Mouse (Mus musculus) embryo, embryonic 9.5 days (tissue): ENCODE measurements at regions not wholly inside any gene's neighbourhood (a gene's known extent, or its start where the extent isn't known, plus 50 kb on each side); places are given as distances from the start of the nearest gene placed in this dataset.
"Not testable (repeated sequence)": the region's sequence is repeated elsewhere in the genome, so short reads cannot be mapped to it uniquely, and the experiment has no call there.

Experiments
- DNase-seq: peaks from one replicate; pipeline ENCODE4 v3.0.0-alpha.2; 2017; ENCODE audit errors: extremely low spot score

- no peak for DNase-seq
These were observed 611.2 kb downstream of the 5730507C01Rik start for GRCm38 (mm10) chr12:19125541-19125940.

GRCm38 (mm10) chr12:19175631-19176030 lies 661.3 kb downstream of the 5730507C01Rik start:
- DNase-seq, result no peak

GRCm38 (mm10) chr12:19192396-19192795 lies 678.1 kb downstream of the 5730507C01Rik start:
- DNase-seq, result no peak

- not testable (repeated sequence) for DNase-seq
These were observed 678.7 kb downstream of the 5730507C01Rik start for GRCm38 (mm10) chr12:19193041-19193440.

DNA sequence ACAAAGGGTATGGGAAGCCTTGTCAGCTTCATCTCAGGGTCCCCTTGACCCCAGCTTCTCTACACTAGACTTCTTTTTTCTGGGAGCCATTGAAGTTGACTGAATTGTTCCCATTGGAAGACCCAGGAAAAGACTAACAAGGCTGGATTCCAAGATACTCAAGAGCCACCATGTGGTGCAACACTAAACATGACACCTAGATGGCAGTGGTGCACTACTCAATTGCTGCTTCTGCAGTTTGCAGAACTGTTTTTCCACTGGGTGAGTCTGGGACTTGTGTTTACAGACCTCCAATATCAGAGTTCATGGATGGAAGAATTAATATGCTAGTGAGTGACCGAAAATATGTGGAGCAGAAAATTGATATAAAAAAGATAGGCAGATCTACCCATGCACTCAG lies 709.7 kb downstream of the 5730507C01Rik start:
- DNase-seq, result not testable (repeated sequence)

- DNase-seq, result not testable (repeated sequence)
These were observed 707.6 kb upstream of the Gm21863 start for GRCm38 (mm10) chr12:19246731-19247130.

DNA sequence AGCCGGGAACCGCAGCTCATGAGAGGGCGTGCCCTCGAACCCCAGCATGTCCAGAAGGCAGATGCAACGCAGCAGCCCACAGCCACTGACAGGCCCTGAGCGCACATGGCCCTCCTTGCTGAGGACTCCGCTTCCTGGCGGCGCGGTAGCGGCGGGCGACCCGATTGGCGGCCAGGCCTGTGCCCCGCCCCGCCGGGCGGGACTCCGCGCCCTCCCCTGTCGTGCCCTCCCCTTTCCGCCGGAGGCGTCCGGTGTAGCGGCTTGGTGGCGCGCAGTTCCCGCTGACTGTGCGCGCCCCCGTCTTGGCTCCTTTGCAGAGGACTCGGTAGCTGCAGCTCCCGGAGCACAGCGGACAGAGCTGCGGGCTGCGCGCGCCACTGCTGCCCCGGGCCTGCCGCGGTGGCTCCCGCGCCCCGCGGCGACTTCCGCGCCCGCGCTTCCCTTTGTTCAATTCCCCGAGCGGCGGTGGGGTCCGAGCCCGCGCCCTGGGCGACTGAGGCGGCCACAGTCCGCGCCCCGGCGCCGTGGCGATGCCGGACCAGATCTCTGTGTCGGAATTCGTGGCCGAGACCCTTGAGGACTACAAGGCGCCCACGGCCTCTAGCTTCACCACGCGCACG lies 665.9 kb upstream of the Gm21863 start:
- DNase-seq, result peak; percentile 61

- peak; percentile 1 for DNase-seq
These were observed 665.3 kb upstream of the Gm21863 start for GRCm38 (mm10) chr12:19289038-19289437.

DNA sequence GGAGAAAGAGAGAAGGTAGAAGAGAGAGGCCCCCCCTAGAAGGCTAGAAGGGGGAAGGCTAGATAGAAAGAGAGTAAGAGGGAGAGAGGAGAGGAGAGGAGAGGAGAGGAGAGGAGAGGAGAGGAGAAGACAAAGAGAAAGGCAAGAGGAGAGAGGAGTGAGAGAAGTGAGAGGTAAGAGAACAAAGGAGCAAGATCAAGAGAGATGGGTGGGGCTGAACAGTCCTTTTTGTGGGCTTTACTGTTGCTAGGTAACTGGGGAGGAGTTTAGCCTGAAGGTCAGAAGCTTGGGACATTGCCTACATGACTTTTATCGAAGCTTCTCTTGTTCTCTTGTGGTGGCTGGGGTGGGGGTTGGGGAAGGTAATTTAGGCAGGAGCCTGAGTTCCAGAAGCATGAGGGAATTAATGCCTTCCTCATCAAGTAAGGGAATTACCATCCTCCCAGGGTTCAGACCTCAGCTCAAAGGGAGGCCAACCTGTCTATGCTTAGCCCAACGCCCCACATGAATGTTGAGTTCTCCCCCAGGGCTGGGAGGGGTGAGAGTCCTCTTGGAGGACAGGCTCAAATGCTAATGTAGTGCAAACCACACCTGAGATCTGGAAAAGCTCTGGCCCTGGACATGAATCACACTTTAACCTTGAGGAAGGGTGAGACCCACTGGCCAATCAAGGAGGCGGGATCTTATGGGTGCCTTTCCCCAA lies 662.1 kb upstream of the Gm21863 start:
- not testable (repeated sequence) for DNase-seq
